Comparison of ENCODE assay signal across 17 mouse cellular contexts in genomic region chr17:42710717-42711116, GRCm38 (mm10). TPM values are rescaled to one million over a fixed set of nuclear protein-coding genes. Genes with fewer than 3 reads are reported as not detected.
DNase-seq lines count a peak whose midpoint lies in the region; ATAC-seq lines count a peak whose summit lies in the region.
"Had no signal": no experiment of that assay in that cellular context is flagged by ENCODE, and none has a peak within 500 bp of the region (broad histone marks: within the 10 kb centered on the region; RNA-seq: fewer than 3 reads in every experiment).

No protein-coding gene starts in this region.

- DNase-seq in frontal cortex, postnatal 25 days (ENCODE audit: low spot score in 2 of 2) = no peak
- DNase-seq in brain, adult 2 months (ENCODE audit: low read depth, low spot score) = peak; percentile 78
- DNase-seq in layer of hippocampus, adult 9-11 months = peak; percentile 63
- DNase-seq in right cerebral cortex, adult 2 months (ENCODE audit: low spot score in 2 of 2) = peak; percentile 31 to 35
- DNase-seq in kidney, adult 11 months = no peak
- DNase-seq in MN1 (ENCODE audit: low spot score) = no peak
- no peak for DNase-seq in heart, postnatal 36 days
- DNase-seq: adrenal gland, postnatal 25 days; cerebellum, postnatal 10 days; gastrocnemius, postnatal 10 days; heart, adult 11 months; heart, postnatal 10 days; thymus, postnatal 14 days had no signal

- intact Hi-C loops in heart, postnatal 36 days (cut with DNase I) = no loop called here

- ATAC-seq in frontal cortex, adult (ENCODE audit: low TSS enrichment) = peak; percentile 98
- ATAC-seq: hindbrain, postnatal 0 days; intestine, embryonic 16.5 days had no signal

RNA-seq across cellular contexts. Expression of gene Adgrf4, which starts 18.6 kb away (rescaled TPM):
- under 1 TPM; 0.22 to 0.54 TPM for total RNA-seq in heart, postnatal 36 days (2021)
- total RNA-seq: liver, adult 2 months had no signal

RNA-seq across cellular contexts. Expression of gene Adgrf2, which starts 31.3 kb away (rescaled TPM):
- under 1 TPM in 1 of 2 experiments, not detected in 1; 0.14 TPM for total RNA-seq in heart, postnatal 36 days (2021)

Comparison
In these comparisons a context has a peak if more than half of its experiments do, and no peak if none do; other contexts are left out.
1. DNase-seq: peak in brain, adult 2 months (single experiment), layer of hippocampus, adult 9-11 months (single experiment) and right cerebral cortex, adult 2 months (2 of 2); none in frontal cortex, postnatal 25 days (0 of 2), kidney, adult 11 months (single experiment), MN1 (single experiment) and heart, postnatal 36 days (0 of 2).